11 mouse cellular contexts compared by ENCODE assay signal in genomic region chr5:65074693-65075092, GRCm38 (mm10). TPM values are rescaled to one million over a fixed set of nuclear protein-coding genes. Genes with fewer than 3 reads are reported as not detected.
DNase-seq lines count a peak whose midpoint lies in the region; ATAC-seq and TF ChIP-seq lines count a peak whose summit lies in the region.
"Had no signal": no experiment of that assay in that cellular context is flagged by ENCODE, and none has a peak within 500 bp of the region (broad histone marks: within the 10 kb centered on the region; RNA-seq: fewer than 3 reads in every experiment).

No protein-coding gene starts in this region.

- no peak overlapping the region for H3K27ac ChIP-seq in heart, postnatal 0 days (ENCODE audit: low read depth)
- no peak overlapping the region for H3K27ac ChIP-seq in heart, embryonic 10.5 days
- H3K27ac ChIP-seq in lung, postnatal 0 days (ENCODE audit: low read length), result no peak overlapping the region

- no peak for TF ChIP-seq EP300 in heart, postnatal 0 days (IDR thresholded peaks at IDR 0.05; ENCODE audit: low read depth)
- TF ChIP-seq EP300 in lung, postnatal 0 days (IDR thresholded peaks at IDR 0.05), result no peak

- H3K4me2 ChIP-seq in heart, postnatal 0 days (ENCODE audit: low read depth, low read length), result no peak overlapping the region
- no peak overlapping the region for H3K4me2 ChIP-seq in lung, postnatal 0 days (replicated peaks; ENCODE audit: low read depth, low read length)

- H3K36me3 ChIP-seq in heart, postnatal 0 days (replicated peaks; ENCODE audit: control insufficient read depth, insufficient read depth, low read length), result no peaks in the 10 kb centered on the region
- H3K36me3 ChIP-seq in heart, embryonic 10.5 days, result no peaks in the 10 kb centered on the region
- H3K36me3 ChIP-seq in lung, postnatal 0 days (ENCODE audit: insufficient read depth, low read length), result no peaks in the 10 kb centered on the region

- no peak for DNase-seq in heart, postnatal 0 days (ENCODE audit: low spot score)
- DNase-seq in heart, embryonic 10.5 days (ENCODE audit: low spot score), result no peak
- DNase-seq in lung, postnatal 0 days (ENCODE audit: low spot score), result no peak
- DNase-seq in lung, postnatal 4 days, result no peak
- peak; percentile 66 to 68 for DNase-seq in cerebellum, postnatal 10 days
- DNase-seq in retina, embryonic 14.5 days (ENCODE audit: low spot score), result peak; percentile 22
- DNase-seq in right cerebral cortex, adult 18-20 months, result no peak
- no peak for DNase-seq in left cerebral cortex, postnatal 36 days (ENCODE audit: low spot score in 2 of 2)
- DNase-seq: left cerebral cortex, postnatal 4 days; thymus, postnatal 14 days had no signal

- H3K9ac ChIP-seq in heart, postnatal 0 days (replicated peaks; ENCODE audit: low read depth, low read length), result no peak overlapping the region
- H3K9ac ChIP-seq in lung, postnatal 0 days (replicated peaks; ENCODE audit: low read depth), result no peak overlapping the region

- H3K4me1 ChIP-seq in heart, postnatal 0 days (ENCODE audit: control insufficient read depth, insufficient read depth), result no peaks in the 10 kb centered on the region
- no peaks in the 10 kb centered on the region for H3K4me1 ChIP-seq in heart, embryonic 10.5 days
- no peaks in the 10 kb centered on the region for H3K4me1 ChIP-seq in lung, postnatal 0 days (ENCODE audit: insufficient read depth, low read depth, low read length)

- peak; percentile 59 for TF ChIP-seq CTCF in heart, postnatal 0 days (IDR thresholded peaks at IDR 0.05; ENCODE audit: low read depth)
- TF ChIP-seq CTCF in lung, postnatal 0 days (IDR thresholded peaks at IDR 0.05), result peak; percentile 48

- H3K9me3 ChIP-seq in heart, postnatal 0 days (replicated peaks; ENCODE audit: control insufficient read depth, low read length), result no peaks in the 10 kb centered on the region
- no peaks in the 10 kb centered on the region for H3K9me3 ChIP-seq in heart, embryonic 10.5 days
- no peaks in the 10 kb centered on the region for H3K9me3 ChIP-seq in lung, postnatal 0 days (ENCODE audit: low read length)

- WGBS in heart, postnatal 0 days, result 42% methylated on average over 7 of the region's 7 CpGs
- 55% methylated on average over 7 of the region's 7 CpGs for WGBS in heart, embryonic 10.5 days
- WGBS in lung, postnatal 0 days, result 62% methylated on average over 7 of the region's 7 CpGs

- ATAC-seq in heart, postnatal 0 days (ENCODE audit: insufficient read depth, low read depth), result 0 out of 2 replicates have a peak, but pooled peaks have one; percentile 33
- ATAC-seq in lung, postnatal 0 days, result no peak

- H3K27me3 ChIP-seq in heart, postnatal 0 days (ENCODE audit: control insufficient read depth, insufficient read depth, low read length), result no peaks in the 10 kb centered on the region
- no peaks in the 10 kb centered on the region for H3K27me3 ChIP-seq in heart, embryonic 10.5 days (ENCODE audit: insufficient read depth, poor library complexity, severe bottlenecking)
- no peaks in the 10 kb centered on the region for H3K27me3 ChIP-seq in lung, postnatal 0 days (replicated peaks; ENCODE audit: insufficient read depth, low read length)

- H3K4me3 ChIP-seq in heart, postnatal 0 days (ENCODE audit: low read depth, low read length), result no peak overlapping the region
- no peak overlapping the region for H3K4me3 ChIP-seq in heart, embryonic 10.5 days
- no peak overlapping the region for H3K4me3 ChIP-seq in lung, postnatal 0 days (ENCODE audit: low read depth, low read length)
- H3K4me3 ChIP-seq: erythroblast, embryonic 14.5 days had no signal

- intact Hi-C loops in left cerebral cortex, postnatal 36 days (cut with DNase I), result loop anchor here (5.0 kb wide), 1 partner anchor 63 kb away; no protein-coding TSS in a partner anchor

RNA-seq across cellular contexts. Expression of gene Tmem156, which starts 17.2 kb away (rescaled TPM):
- total RNA-seq in heart, postnatal 0 days (2014; rRNA removed; ENCODE audit: low replicate concordance), result not detected in 2 replicates
- 0.16 and 0.19 TPM in 2 replicates for polyA plus RNA-seq in heart, postnatal 0 days (2015; fragmentation: Nextera tagmentation; extraction: Ambion mirVana)
- polyA plus RNA-seq in heart, embryonic 10.5 days (2016; fragmentation: Nextera tagmentation; extraction: Ambion mirVana), result 0.12 and 0.13 TPM in 2 replicates
- 1.9 TPM in 2 replicates for polyA plus RNA-seq in lung, postnatal 0 days (2015; fragmentation: Nextera tagmentation; extraction: Ambion mirVana)
- under 1 TPM; 0.27 to 0.50 TPM for total RNA-seq in left cerebral cortex, postnatal 36 days (2021)
- total RNA-seq: left cerebral cortex, postnatal 4 days had no signal
- polyA plus RNA-seq: erythroblast, embryonic 14.5 days had no signal

RNA-seq across cellular contexts. Expression of gene Klhl5, which starts 32.6 kb away (rescaled TPM):
- 7.9 and 10.0 TPM in 2 replicates for total RNA-seq in heart, postnatal 0 days (2014; rRNA removed; ENCODE audit: low replicate concordance)
- 9.7 and 10.1 TPM in 2 replicates for polyA plus RNA-seq in heart, postnatal 0 days (2015; fragmentation: Nextera tagmentation; extraction: Ambion mirVana)
- polyA plus RNA-seq in heart, embryonic 10.5 days (2016; fragmentation: Nextera tagmentation; extraction: Ambion mirVana), result 12.9 and 13.0 TPM in 2 replicates
- 69.3 and 72.0 TPM in 2 replicates for polyA plus RNA-seq in lung, postnatal 0 days (2015; fragmentation: Nextera tagmentation; extraction: Ambion mirVana)
- 10 to 100 TPM; 39.5 to 41.9 TPM for total RNA-seq in left cerebral cortex, postnatal 36 days (2021)

Comparison
In these comparisons a context has a peak if more than half of its experiments do, and no peak if none do; other contexts are left out.
1. DNase-seq: peak in cerebellum, postnatal 10 days (2 of 2) and retina, embryonic 14.5 days (single experiment); none in heart, postnatal 0 days (single experiment), heart, embryonic 10.5 days (single experiment), lung, postnatal 0 days (single experiment), lung, postnatal 4 days (0 of 2), right cerebral cortex, adult 18-20 months (single experiment) and left cerebral cortex, postnatal 36 days (0 of 2).